ENCODE assay signal across 15 mouse cellular contexts in the genomic region with DNA sequence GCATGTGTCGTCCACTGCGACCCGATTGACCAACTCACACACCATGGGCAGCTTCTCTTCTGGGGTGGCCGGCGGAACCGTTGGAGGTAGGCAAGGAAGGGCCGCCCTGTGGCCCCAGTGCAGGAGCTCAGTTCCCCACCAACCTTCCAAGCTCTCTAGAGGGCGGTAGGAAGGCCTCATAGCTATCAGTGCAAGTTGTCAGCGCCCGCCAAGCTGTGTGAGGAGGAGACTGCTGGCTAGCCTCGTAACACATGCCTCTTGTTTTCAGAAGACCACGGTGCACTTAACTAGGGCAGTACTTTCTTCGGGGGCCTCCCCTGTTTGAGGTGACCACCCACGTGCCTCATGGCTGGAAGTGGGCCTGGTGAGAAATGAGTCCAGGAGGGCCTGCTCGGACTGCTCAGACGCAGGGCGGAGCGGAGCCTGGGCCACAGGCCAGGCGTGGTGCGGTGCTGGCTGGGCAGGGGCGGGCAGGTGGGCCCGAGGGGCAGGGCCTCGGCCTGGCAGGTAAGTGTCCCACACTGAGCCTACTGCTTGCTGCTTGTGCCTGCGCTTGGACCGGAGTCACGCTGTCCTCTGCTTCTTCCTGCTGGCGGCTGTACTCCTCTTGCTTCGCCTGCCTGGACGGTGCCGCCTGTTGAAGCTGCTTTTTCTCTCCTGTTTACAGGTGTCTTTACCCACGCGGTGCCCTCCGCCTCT. TPM values are rescaled to one million over a fixed set of nuclear protein-coding genes. Genes with fewer than 3 reads are reported as not detected.
DNase-seq lines count a peak whose midpoint lies in the region; ATAC-seq and TF ChIP-seq lines count a peak whose summit lies in the region.
"Had no signal": no experiment of that assay in that cellular context is flagged by ENCODE, and none has a peak within 500 bp of the region (broad histone marks: within the 10 kb centered on the region; RNA-seq: fewer than 3 reads in every experiment).

No protein-coding gene starts in this region.

- no peak overlapping the region for H3K9ac ChIP-seq in lung, embryonic 14.5 days
- no peak overlapping the region for H3K9ac ChIP-seq in heart, postnatal 0 days (replicated peaks; ENCODE audit: low read depth, low read length)
- H3K9ac ChIP-seq: neural tube, embryonic 15.5 days had no signal

- H3K36me3 ChIP-seq in lung, embryonic 14.5 days (ENCODE audit: insufficient read depth): peaks cover 100% of the 10 kb centered on the region
- peaks cover 99% of the 10 kb centered on the region for H3K36me3 ChIP-seq in G1E (replicated peaks)
- H3K36me3 ChIP-seq in heart, postnatal 0 days (replicated peaks; ENCODE audit: control insufficient read depth, insufficient read depth, low read length): peaks cover 89% of the 10 kb centered on the region

- H3K9me3 ChIP-seq in lung, embryonic 14.5 days (ENCODE audit: low read depth, low read length): no peaks in the 10 kb centered on the region
- no peaks in the 10 kb centered on the region for H3K9me3 ChIP-seq in G1E (replicated peaks)
- H3K9me3 ChIP-seq in heart, postnatal 0 days (replicated peaks; ENCODE audit: control insufficient read depth, low read length): no peaks in the 10 kb centered on the region
- H3K9me3 ChIP-seq: megakaryocyte, embryonic 14.5 days; neural tube, embryonic 15.5 days had no signal

- peak; percentile 95 for DNase-seq in heart, adult 11 months
- DNase-seq in heart, postnatal 36 days: no peak
- DNase-seq in lung, embryonic 14.5 days: no peak
- DNase-seq in lung, adult 18-20 months: no peak
- no peak for DNase-seq in G1E (ENCODE audit: low spot score)
- peak; percentile 72 for DNase-seq in heart, postnatal 0 days (ENCODE audit: low spot score)
- no peak for DNase-seq in adrenal gland, adult (ENCODE audit: inconsistent age in 2 of 2, low spot score in 1 of 2)
- DNase-seq in urinary bladder, postnatal 10 days (ENCODE audit: low spot score): no peak
- DNase-seq: gastrocnemius, postnatal 10 days had no signal

- no peak for TF ChIP-seq EP300 in heart, postnatal 0 days (IDR thresholded peaks at IDR 0.05; ENCODE audit: low read depth)

- H3K4me3 ChIP-seq in lung, embryonic 14.5 days (ENCODE audit: low read depth, low read length): no peak overlapping the region
- H3K4me3 ChIP-seq in G1E (ENCODE audit: low read depth, low read length): peak overlapping the region; percentile 39; the same call in 1 of the 2 replicates
- no peak overlapping the region for H3K4me3 ChIP-seq in heart, postnatal 0 days (ENCODE audit: low read depth, low read length)
- H3K4me3 ChIP-seq: megakaryocyte, embryonic 14.5 days; neural tube, embryonic 15.5 days had no signal

- peaks cover 2% of the 10 kb centered on the region; the same call in 1 of the 2 replicates for H3K4me1 ChIP-seq in lung, embryonic 14.5 days (ENCODE audit: insufficient read depth)
- peaks cover 69% of the 10 kb centered on the region for H3K4me1 ChIP-seq in G1E (ENCODE audit: insufficient read depth, low read depth, low read length)
- H3K4me1 ChIP-seq in heart, postnatal 0 days (ENCODE audit: control insufficient read depth, insufficient read depth): peaks cover 15% of the 10 kb centered on the region

- 71% methylated on average over 29 of the region's 33 CpGs for WGBS in lung, embryonic 14.5 days
- 41% methylated on average over 33 of the region's 33 CpGs for WGBS in heart, postnatal 0 days

- H3K27me3 ChIP-seq in lung, embryonic 14.5 days (ENCODE audit: insufficient read depth, low read length): no peaks in the 10 kb centered on the region
- no peaks in the 10 kb centered on the region for H3K27me3 ChIP-seq in G1E (ENCODE audit: insufficient read depth, low read length)
- H3K27me3 ChIP-seq in heart, postnatal 0 days (ENCODE audit: control insufficient read depth, insufficient read depth, low read length): no peaks in the 10 kb centered on the region
- H3K27me3 ChIP-seq: megakaryocyte, embryonic 14.5 days; neural tube, embryonic 15.5 days had no signal

- no peak overlapping the region for H3K4me2 ChIP-seq in lung, embryonic 14.5 days
- H3K4me2 ChIP-seq in heart, postnatal 0 days (ENCODE audit: low read depth, low read length): no peak overlapping the region
- H3K4me2 ChIP-seq: neural tube, embryonic 15.5 days had no signal

- no peak for TF ChIP-seq CTCF in lung, embryonic 14.5 days (IDR thresholded peaks at IDR 0.05; ENCODE audit: low read depth)
- TF ChIP-seq CTCF in G1E (IDR thresholded peaks at IDR 0.05; ENCODE audit: low read depth, low read length): no peak
- peak; percentile 10; the same call in 1 of the 2 replicates for TF ChIP-seq CTCF in heart, postnatal 0 days (IDR thresholded peaks at IDR 0.05; ENCODE audit: low read depth)

- intact Hi-C loops in heart, postnatal 36 days (cut with DNase I): no loop called here

- ATAC-seq in lung, embryonic 14.5 days (ENCODE audit: insufficient read depth): peak; percentile 16; the same call in 1 of the 2 replicates
- ATAC-seq in G1E (ENCODE audit: extremely low read depth, insufficient number of reproducible peaks, low FRiP score, poor library complexity, severe bottlenecking): no peak
- peak; percentile 55 for ATAC-seq in heart, postnatal 0 days (ENCODE audit: insufficient read depth, low read depth)

- H3K27ac ChIP-seq in lung, embryonic 14.5 days (ENCODE audit: low read depth): no peak overlapping the region; the same call in 1 of the 2 replicates
- peak overlapping the region; percentile 4; the same call in 1 of the 2 replicates for H3K27ac ChIP-seq in heart, postnatal 0 days (ENCODE audit: low read depth)
- H3K27ac ChIP-seq: neural tube, embryonic 15.5 days had no signal

RNA-seq across cellular contexts. Expression of a gene that starts 6.4 kb away (rescaled TPM):
- total RNA-seq in heart, postnatal 36 days (2021): 10 to 100 TPM; 29.5 to 29.7 TPM
- polyA plus RNA-seq in lung, embryonic 14.5 days (2014; fragmentation: Nextera tagmentation; extraction: Ambion mirVana): 97.2 and 98.4 TPM in 2 replicates
- 142 and 172 TPM in 2 replicates for total RNA-seq in G1E (2014; fragmentation: Nextera tagmentation)
- total RNA-seq in G1E (2017): 8.7 and 9.9 TPM in 2 replicates
- 652 and 920 TPM in 2 replicates for polyA plus RNA-seq in G1E (2012)
- 8.8 and 12.7 TPM in 2 replicates for total RNA-seq in heart, postnatal 0 days (2014; rRNA removed; ENCODE audit: low replicate concordance)
- polyA plus RNA-seq in heart, postnatal 0 days (2015; fragmentation: Nextera tagmentation; extraction: Ambion mirVana): 25.2 and 26.0 TPM in 2 replicates

RNA-seq across cellular contexts. Expression of a gene that starts 6.8 kb away (rescaled TPM):
- total RNA-seq in heart, postnatal 36 days (2021): 10 to 100 TPM; 29.3 to 31.3 TPM
- 113 and 121 TPM in 2 replicates for polyA plus RNA-seq in lung, embryonic 14.5 days (2014; fragmentation: Nextera tagmentation; extraction: Ambion mirVana)
- total RNA-seq in G1E (2014; fragmentation: Nextera tagmentation): 122 and 192 TPM in 2 replicates
- total RNA-seq in G1E (2017): 58.1 and 68.0 TPM in 2 replicates
- 285 and 325 TPM in 2 replicates for polyA plus RNA-seq in G1E (2012)
- 29.3 and 50.6 TPM in 2 replicates for total RNA-seq in heart, postnatal 0 days (2014; rRNA removed; ENCODE audit: low replicate concordance)
- 41.8 and 44.4 TPM in 2 replicates for polyA plus RNA-seq in heart, postnatal 0 days (2015; fragmentation: Nextera tagmentation; extraction: Ambion mirVana)

RNA-seq across cellular contexts. Expression of a gene that starts 13.4 kb away (rescaled TPM):
- total RNA-seq in heart, postnatal 36 days (2021): under 1 TPM; 0.22 to 0.53 TPM
- 0.11 and 0.14 TPM in 2 replicates for polyA plus RNA-seq in lung, embryonic 14.5 days (2014; fragmentation: Nextera tagmentation; extraction: Ambion mirVana)
- total RNA-seq in G1E (2014; fragmentation: Nextera tagmentation) (1.7 and 1.8 TPM in 2 replicates), G1E (2017) (0.17 and 0.27 TPM in 2 replicates)
- 1.6 and 1.8 TPM in 2 replicates for polyA plus RNA-seq in G1E (2012)
- total RNA-seq in heart, postnatal 0 days (2014; rRNA removed; ENCODE audit: low replicate concordance): 4.0 TPM in 1 of 2 replicates, not detected in the other
- 0.18 and 0.22 TPM in 2 replicates for polyA plus RNA-seq in heart, postnatal 0 days (2015; fragmentation: Nextera tagmentation; extraction: Ambion mirVana)
- polyA plus RNA-seq: embryonic facial prominence, embryonic 11.5 days; intestine, embryonic 14.5 days; limb, embryonic 11.5 days; neural tube, embryonic 15.5 days had no signal

RNA-seq across cellular contexts. Expression of a gene that starts 21.7 kb away (rescaled TPM):
- total RNA-seq in heart, postnatal 36 days (2021): under 1 TPM in 1 of 2 experiments, not detected in 1; 0.46 TPM
- 0.93 and 0.97 TPM in 2 replicates for polyA plus RNA-seq in lung, embryonic 14.5 days (2014; fragmentation: Nextera tagmentation; extraction: Ambion mirVana)
- total RNA-seq in G1E (2014; fragmentation: Nextera tagmentation) (not detected in 2 replicates), G1E (2017) (not detected in 2 replicates)
- polyA plus RNA-seq in G1E (2012): 0.07 and 0.09 TPM in 2 replicates
- total RNA-seq in heart, postnatal 0 days (2014; rRNA removed; ENCODE audit: low replicate concordance): 2.2 TPM in 1 of 2 replicates, not detected in the other
- polyA plus RNA-seq in heart, postnatal 0 days (2015; fragmentation: Nextera tagmentation; extraction: Ambion mirVana): 2.3 and 2.7 TPM in 2 replicates
- polyA plus RNA-seq: small intestine, adult 2 months had no signal

RNA-seq across cellular contexts. Expression of a gene that starts 34.8 kb away (rescaled TPM):
- 100 to 1,000 TPM; 850 to 884 TPM for total RNA-seq in heart, postnatal 36 days (2021)
- 1,866 and 1,984 TPM in 2 replicates for polyA plus RNA-seq in lung, embryonic 14.5 days (2014; fragmentation: Nextera tagmentation; extraction: Ambion mirVana)
- total RNA-seq in G1E (2014; fragmentation: Nextera tagmentation) (310 and 444 TPM in 2 replicates), G1E (2017) (228 and 347 TPM in 2 replicates)
- 1,655 and 2,091 TPM in 2 replicates for polyA plus RNA-seq in G1E (2012)
- total RNA-seq in heart, postnatal 0 days (2014; rRNA removed; ENCODE audit: low replicate concordance): 2,373 and 2,460 TPM in 2 replicates
- polyA plus RNA-seq in heart, postnatal 0 days (2015; fragmentation: Nextera tagmentation; extraction: Ambion mirVana): 1,975 and 1,990 TPM in 2 replicates

Comparison
In these comparisons a context has a peak if more than half of its experiments do, and no peak if none do; other contexts are left out.
1. DNase-seq: peak in heart, adult 11 months (single experiment) and heart, postnatal 0 days (single experiment); none in heart, postnatal 36 days (0 of 2), lung, embryonic 14.5 days (single experiment), lung, adult 18-20 months (0 of 2), G1E (single experiment), adrenal gland, adult (0 of 2) and urinary bladder, postnatal 10 days (single experiment).